ENCODE assay signal across 8 mouse cellular contexts in genomic region chr5:136919546-136920301, GRCm38 (mm10). TPM values are rescaled to one million over a fixed set of nuclear protein-coding genes. Genes with fewer than 3 reads are reported as not detected.
A peak's percentile ranks its signal among the peaks of the same experiment; 100 is the strongest.
DNase-seq lines count a peak whose midpoint lies in the region; ATAC-seq and TF ChIP-seq lines count a peak whose summit lies in the region.

No protein-coding gene starts in this region.

- H3K27me3 ChIP-seq in kidney, embryonic 15.5 days: no peaks in the 10 kb centered on the region
- no peaks in the 10 kb centered on the region for H3K27me3 ChIP-seq in ES-Bruce4 (ENCODE audit: control insufficient read depth, insufficient read depth, low read length, poor library complexity, severe bottlenecking)
- no peaks in the 10 kb centered on the region for H3K27me3 ChIP-seq in embryonic facial prominence, embryonic 12.5 days
- H3K27me3 ChIP-seq in limb, embryonic 10.5 days (ENCODE audit: low read depth, poor library complexity, severe bottlenecking): no peaks in the 10 kb centered on the region
- H3K27me3 ChIP-seq in neural tube, embryonic 15.5 days (replicated peaks): no peaks in the 10 kb centered on the region

- no peak for TF ChIP-seq POLR2A in ES-Bruce4 (IDR thresholded peaks at IDR 0.05; ENCODE audit: insufficient read depth, low read length)

- H3K9me3 ChIP-seq in kidney, embryonic 15.5 days (replicated peaks): no peaks in the 10 kb centered on the region
- H3K9me3 ChIP-seq in ES-Bruce4 (replicated peaks; ENCODE audit: control insufficient read depth, insufficient read depth, low read length, poor library complexity, severe bottlenecking): no peaks in the 10 kb centered on the region
- no peaks in the 10 kb centered on the region for H3K9me3 ChIP-seq in embryonic facial prominence, embryonic 12.5 days
- no peaks in the 10 kb centered on the region for H3K9me3 ChIP-seq in limb, embryonic 10.5 days (replicated peaks)
- H3K9me3 ChIP-seq in neural tube, embryonic 15.5 days (replicated peaks): no peaks in the 10 kb centered on the region

- H3K4me3 ChIP-seq in kidney, embryonic 15.5 days (replicated peaks): peak overlapping the region; percentile 63
- peak overlapping the region; percentile 68 for H3K4me3 ChIP-seq in ES-Bruce4 (ENCODE audit: low read depth, low read length)
- peak overlapping the region; percentile 53 for H3K4me3 ChIP-seq in embryonic facial prominence, embryonic 12.5 days
- peak overlapping the region; percentile 65 for H3K4me3 ChIP-seq in limb, embryonic 10.5 days
- peak overlapping the region; percentile 72 for H3K4me3 ChIP-seq in neural tube, embryonic 15.5 days (replicated peaks)

- no peaks in the 10 kb centered on the region for H3K36me3 ChIP-seq in kidney, embryonic 15.5 days
- no peaks in the 10 kb centered on the region for H3K36me3 ChIP-seq in ES-Bruce4 (ENCODE audit: control insufficient read depth, insufficient read depth, low read length, poor library complexity, severe bottlenecking)
- no peaks in the 10 kb centered on the region for H3K36me3 ChIP-seq in embryonic facial prominence, embryonic 12.5 days
- no peaks in the 10 kb centered on the region for H3K36me3 ChIP-seq in limb, embryonic 10.5 days
- no peaks in the 10 kb centered on the region for H3K36me3 ChIP-seq in neural tube, embryonic 15.5 days

- peak; percentile 27 for ATAC-seq in kidney, embryonic 15.5 days (replicated peaks; ENCODE audit: low FRiP score)
- no peak for ATAC-seq in embryonic facial prominence, embryonic 12.5 days (ENCODE audit: insufficient number of reproducible peaks, insufficient read depth, low FRiP score, low TSS enrichment)
- peak; percentile 18 for ATAC-seq in neural tube, embryonic 15.5 days (ENCODE audit: low FRiP score)
- no peak for ATAC-seq in inflammation-experienced regulatory T-cells, adult 6 months

- TF ChIP-seq CTCF in ES-Bruce4 (IDR thresholded peaks at IDR 0.05; ENCODE audit: low read depth, low read length): no peak

- H3K4me2 ChIP-seq in kidney, embryonic 15.5 days: peak overlapping the region; percentile 88
- peak overlapping the region; percentile 88 for H3K4me2 ChIP-seq in embryonic facial prominence, embryonic 12.5 days (replicated peaks)
- H3K4me2 ChIP-seq in neural tube, embryonic 15.5 days: peak overlapping the region; percentile 82

- H3K4me1 ChIP-seq in kidney, embryonic 15.5 days: peaks cover 7% of the 10 kb centered on the region
- H3K4me1 ChIP-seq in ES-Bruce4 (ENCODE audit: control insufficient read depth, insufficient read depth, low read length): peaks cover 7% of the 10 kb centered on the region
- peaks cover 6% of the 10 kb centered on the region for H3K4me1 ChIP-seq in embryonic facial prominence, embryonic 12.5 days
- H3K4me1 ChIP-seq in limb, embryonic 10.5 days: peaks cover 12% of the 10 kb centered on the region
- peaks cover 6% of the 10 kb centered on the region for H3K4me1 ChIP-seq in neural tube, embryonic 15.5 days

- TF ChIP-seq EP300 in ES-Bruce4 (IDR thresholded peaks at IDR 0.05; ENCODE audit: insufficient read depth, low read depth, low read length): no peak

- H3K9ac ChIP-seq in kidney, embryonic 15.5 days: peak overlapping the region; percentile 47
- H3K9ac ChIP-seq in ES-Bruce4 (ENCODE audit: low read depth, poor library complexity, severe bottlenecking): peak overlapping the region; percentile 54
- H3K9ac ChIP-seq in embryonic facial prominence, embryonic 12.5 days: peak overlapping the region; percentile 68
- peak overlapping the region; percentile 74 for H3K9ac ChIP-seq in neural tube, embryonic 15.5 days (replicated peaks)

- no peak for DNase-seq in kidney, adult 11 months
- peak; percentile 39 for DNase-seq in limb, embryonic 10.5 days (ENCODE audit: low spot score)
- no peak for DNase-seq in adrenal gland, postnatal 4 days (ENCODE audit: low spot score in 2 of 2)

- 20% methylated on average over 17 of the region's 18 CpGs for WGBS in kidney, embryonic 15.5 days
- WGBS in embryonic facial prominence, embryonic 12.5 days: 25% methylated on average over 17 of the region's 18 CpGs
- WGBS in limb, embryonic 10.5 days: 25% methylated on average over 18 of the region's 18 CpGs
- WGBS in neural tube, embryonic 15.5 days: 21% methylated on average over 18 of the region's 18 CpGs

- H3K27ac ChIP-seq in kidney, embryonic 15.5 days: no peak overlapping the region
- H3K27ac ChIP-seq in ES-Bruce4 (ENCODE audit: insufficient read depth, low read length): no peak overlapping the region
- H3K27ac ChIP-seq in embryonic facial prominence, embryonic 12.5 days: no peak overlapping the region
- peak overlapping the region; percentile 84 for H3K27ac ChIP-seq in limb, embryonic 10.5 days
- H3K27ac ChIP-seq in neural tube, embryonic 15.5 days (replicated peaks): peak overlapping the region; percentile 80; the same call in 1 of the 2 replicates

RNA-seq across cellular contexts. Expression of gene Ift22, which starts 11.8 kb away (rescaled TPM):
- polyA plus RNA-seq in kidney, embryonic 15.5 days (2015; fragmentation: Nextera tagmentation; extraction: Ambion mirVana): 74.0 and 78.8 TPM in 2 replicates
- 9.3 and 10.1 TPM in 2 replicates for polyA plus RNA-seq in ES-Bruce4 (2011; ENCODE audit: insufficient read depth, insufficient read length, low read depth, missing spikeins)
- 67.9 and 70.2 TPM in 2 replicates for polyA plus RNA-seq in embryonic facial prominence, embryonic 12.5 days (2016; fragmentation: Nextera tagmentation; extraction: Ambion mirVana)
- 73.6 and 84.0 TPM in 2 replicates for polyA plus RNA-seq in limb, embryonic 10.5 days (2016; fragmentation: Nextera tagmentation; extraction: Ambion mirVana)
- polyA plus RNA-seq in neural tube, embryonic 15.5 days (2015; fragmentation: Nextera tagmentation; extraction: Ambion mirVana): 106 and 115 TPM in 2 replicates
- 10 to 100 TPM; 33.6 to 38.2 TPM for total RNA-seq in adrenal gland, postnatal 4 days (2021)
- polyA plus RNA-seq in inflammation-experienced regulatory T-cells, adult 6 months (2017; shearing (Covaris generic)): 10 to 100 TPM in 2 of 3 experiments, 1 to 10 TPM in 1; 8.0 to 13.1 (median 11.1) TPM

RNA-seq across cellular contexts. Expression of gene Fis1, which starts 33.4 kb away (rescaled TPM):
- polyA plus RNA-seq in kidney, embryonic 15.5 days (2015; fragmentation: Nextera tagmentation; extraction: Ambion mirVana): 284 and 294 TPM in 2 replicates
- polyA plus RNA-seq in ES-Bruce4 (2011; ENCODE audit: insufficient read depth, insufficient read length, low read depth, missing spikeins): 87.8 and 97.5 TPM in 2 replicates
- 286 and 305 TPM in 2 replicates for polyA plus RNA-seq in embryonic facial prominence, embryonic 12.5 days (2016; fragmentation: Nextera tagmentation; extraction: Ambion mirVana)
- polyA plus RNA-seq in limb, embryonic 10.5 days (2016; fragmentation: Nextera tagmentation; extraction: Ambion mirVana): 262 and 277 TPM in 2 replicates
- 339 and 354 TPM in 2 replicates for polyA plus RNA-seq in neural tube, embryonic 15.5 days (2015; fragmentation: Nextera tagmentation; extraction: Ambion mirVana)
- total RNA-seq in adrenal gland, postnatal 4 days (2021): 100 to 1,000 TPM; 211 to 213 TPM
- polyA plus RNA-seq in inflammation-experienced regulatory T-cells, adult 6 months (2017; shearing (Covaris generic)): 100 to 1,000 TPM; 413 to 465 (median 425) TPM

RNA-seq across cellular contexts. Expression of gene Col26a1, which starts 36.7 kb away (rescaled TPM):
- polyA plus RNA-seq in kidney, embryonic 15.5 days (2015; fragmentation: Nextera tagmentation; extraction: Ambion mirVana): 51.1 and 62.5 TPM in 2 replicates
- 0.52 and 2.2 TPM in 2 replicates for polyA plus RNA-seq in ES-Bruce4 (2011; ENCODE audit: insufficient read depth, insufficient read length, low read depth, missing spikeins)
- polyA plus RNA-seq in embryonic facial prominence, embryonic 12.5 days (2016; fragmentation: Nextera tagmentation; extraction: Ambion mirVana): 239 and 242 TPM in 2 replicates
- polyA plus RNA-seq in limb, embryonic 10.5 days (2016; fragmentation: Nextera tagmentation; extraction: Ambion mirVana): 128 TPM in 2 replicates
- polyA plus RNA-seq in neural tube, embryonic 15.5 days (2015; fragmentation: Nextera tagmentation; extraction: Ambion mirVana): 35.4 and 45.5 TPM in 2 replicates
- total RNA-seq in adrenal gland, postnatal 4 days (2021): 10 to 100 TPM; 17.5 to 22.3 TPM
- not detected for polyA plus RNA-seq in inflammation-experienced regulatory T-cells, adult 6 months (2017; shearing (Covaris generic))

RNA-seq across cellular contexts. Expression of gene Cldn15, which starts 46.7 kb away (rescaled TPM):
- polyA plus RNA-seq in kidney, embryonic 15.5 days (2015; fragmentation: Nextera tagmentation; extraction: Ambion mirVana): 3.0 and 4.1 TPM in 2 replicates
- not detected in 2 replicates for polyA plus RNA-seq in ES-Bruce4 (2011; ENCODE audit: insufficient read depth, insufficient read length, low read depth, missing spikeins)
- 0.17 TPM in 1 of 2 replicates, not detected in the other for polyA plus RNA-seq in embryonic facial prominence, embryonic 12.5 days (2016; fragmentation: Nextera tagmentation; extraction: Ambion mirVana)
- polyA plus RNA-seq in limb, embryonic 10.5 days (2016; fragmentation: Nextera tagmentation; extraction: Ambion mirVana): 0.13 and 0.39 TPM in 2 replicates
- polyA plus RNA-seq in neural tube, embryonic 15.5 days (2015; fragmentation: Nextera tagmentation; extraction: Ambion mirVana): 0.67 and 1.0 TPM in 2 replicates
- 10 to 100 TPM; 11.1 to 13.4 TPM for total RNA-seq in adrenal gland, postnatal 4 days (2021)
- not detected for polyA plus RNA-seq in inflammation-experienced regulatory T-cells, adult 6 months (2017; shearing (Covaris generic))

Comparison
In these comparisons a context has a peak if more than half of its experiments do, and no peak if none do; other contexts are left out.
1. ATAC-seq: peak in kidney, embryonic 15.5 days (single experiment) and neural tube, embryonic 15.5 days (single experiment); none in embryonic facial prominence, embryonic 12.5 days (single experiment) and inflammation-experienced regulatory T-cells, adult 6 months (single experiment).
2. H3K27ac ChIP-seq: peak in limb, embryonic 10.5 days (single experiment) and neural tube, embryonic 15.5 days (single experiment); none in kidney, embryonic 15.5 days (single experiment), ES-Bruce4 (single experiment) and embryonic facial prominence, embryonic 12.5 days (single experiment).
3. RNA of gene Col26a1, which starts 36.7 kb away (polyA plus RNA-seq): 239 to 242 TPM in embryonic facial prominence, embryonic 12.5 days, 128 TPM in limb, embryonic 10.5 days, 51.1 to 62.5 TPM in kidney, embryonic 15.5 days and 35.4 to 45.5 TPM in neural tube, embryonic 15.5 days; 0.52 to 2.2 TPM in ES-Bruce4 and not detected in inflammation-experienced regulatory T-cells, adult 6 months; every median in the first group is over 10 times any median in the second.
4. Peak in every context shown above with its lines, with median percentiles within 50 percentile points of each other: H3K4me2 ChIP-seq, H3K4me3 ChIP-seq and H3K9ac ChIP-seq.